Mouse (Mus musculus): ENCODE measurements around the gene Sema4b.

- TF ChIP-seq CTCF (IDR thresholded peaks at IDR 0.05; ENCODE audit: control insufficient read depth, insufficient read depth, insufficient replicate concordance, low read depth, low read length), result no peak
- no peak for TF ChIP-seq POLR2A (IDR thresholded peaks at IDR 0.05; ENCODE audit: control insufficient read depth, low read depth, low read length)
Measured at GRCm38 (mm10) chr7:80191455-80191854, 4.8 kb downstream of the Sema4b start.

Measured in testis, adult 2 months (tissue).